Mouse (Mus musculus) hindbrain, embryonic 13.5 days (tissue): ENCODE data around the gene Tekt4. TPM values are rescaled to one million over a fixed set of nuclear protein-coding genes. Genes with fewer than 3 reads are reported as not detected.
A peak's percentile ranks its signal among the peaks of the same experiment; 100 is the strongest.

ENCODE experiments used
- ATAC-seq: fragments of 200-750 bp; cut with Nextera tagmentation; 2 replicates; pipeline ENCODE4 v1.8.0; 2017; ENCODE audit warnings: moderate TSS enrichment; ENCODE audit not compliant: low FRiP score
- H3K27ac ChIP-seq: fragments of 300-500 bp; sonication (generic); 2 replicates; pipeline ENCODE4 v1.5.1; 2015; ENCODE audit warnings: inconsistent platforms, mild to moderate bottlenecking, moderate library complexity
- H3K27me3 ChIP-seq: fragments of 300-500 bp; sonication (generic); 2 replicates; pipeline ENCODE4 v1.6.1; 2015; ENCODE audit warnings: mild to moderate bottlenecking, inconsistent platforms
- H3K36me3 ChIP-seq: fragments of 300-500 bp; sonication (generic); 2 replicates; pipeline ENCODE4 v1.6.1; 2015; ENCODE audit warnings: mild to moderate bottlenecking, inconsistent platforms
- H3K4me1 ChIP-seq: fragments of 300-500 bp; sonication (generic); replicated peaks from 2 replicates; pipeline ENCODE4 v1.6.1; 2015; ENCODE audit warnings: inconsistent platforms
- H3K4me2 ChIP-seq: fragments of 300-500 bp; sonication (generic); 2 replicates; pipeline ENCODE4 v1.6.1; 2015; ENCODE audit warnings: inconsistent platforms, mild to moderate bottlenecking, moderate library complexity
- H3K4me3 ChIP-seq: fragments of 300-500 bp; sonication (generic); 2 replicates; pipeline ENCODE4 v1.5.1; 2015; ENCODE audit warnings: mild to moderate bottlenecking, inconsistent platforms
- H3K9ac ChIP-seq: fragments of 300-500 bp; sonication (generic); 2 replicates; pipeline ENCODE4 v1.6.1; 2015; ENCODE audit warnings: mild to moderate bottlenecking, inconsistent platforms
- H3K9me3 ChIP-seq: fragments of 300-500 bp; sonication (generic); 2 replicates; pipeline ENCODE4 v1.6.1; 2016; ENCODE audit warnings: inconsistent platforms
- WGBS: fragments of 180-500 bp; shearing (Covaris S2); methylation state at CpG from one replicate; pipeline ENCODE4 v1.1.7; 2015; 5-methylcytosine and 5-hydroxymethylcytosine counted together
- polyA plus RNA-seq: library from polyadenylated mRNA; unstranded; fragments of >200 nt; fragmentation: Nextera tagmentation; extraction: Ambion mirVana; gene quantifications from 2 replicates; pipeline ENCODE4 v1.2.1, GENCODE M21; 2015

Gene Tekt4
- polyA plus RNA-seq, 1 experiment from 2014 or later = 2.0 TPM

GRCm38 (mm10) chr17:25464091-25464490, 9.7 kb downstream of the Tekt4 start:
- H3K4me3 ChIP-seq = no peak overlapping the region
- no peak overlapping the region for H3K27ac ChIP-seq
- H3K4me1 ChIP-seq = peaks cover 11% of the 10 kb centered on the region
- no peak overlapping the region for H3K9ac ChIP-seq
- no peaks in the 10 kb centered on the region for H3K36me3 ChIP-seq
- no peak for ATAC-seq
- no peak overlapping the region for H3K4me2 ChIP-seq
- H3K9me3 ChIP-seq = no peaks in the 10 kb centered on the region
- peaks cover 12% of the 10 kb centered on the region for H3K27me3 ChIP-seq
- 72% methylated on average over 4 of the region's 4 CpGs for WGBS

GRCm38 (mm10) chr17:25466257-25466656, 11.8 kb downstream of the Tekt4 start:
- peaks cover 14% of the 10 kb centered on the region for H3K4me1 ChIP-seq
- no peak overlapping the region for H3K4me3 ChIP-seq
- no peak overlapping the region for H3K27ac ChIP-seq
- no peak for ATAC-seq
- H3K9ac ChIP-seq = no peak overlapping the region
- WGBS = 85% methylated on average over 2 of the region's 2 CpGs
- H3K27me3 ChIP-seq = peaks cover 29% of the 10 kb centered on the region
- H3K36me3 ChIP-seq = no peaks in the 10 kb centered on the region
- H3K4me2 ChIP-seq = no peak overlapping the region
- no peaks in the 10 kb centered on the region for H3K9me3 ChIP-seq

GRCm38 (mm10) chr17:25467781-25468180, 13.4 kb downstream of the Tekt4 start:
- Histone ChIP-seq H3K9ac (no peak overlapping the region), H3K4me3 (no peak overlapping the region), H3K36me3 (no peaks in the 10 kb centered on the region), H3K27ac (no peak overlapping the region), H3K27me3 (peaks cover 43% of the 10 kb centered on the region), H3K9me3 (no peaks in the 10 kb centered on the region), H3K4me1 (peaks cover 12% of the 10 kb centered on the region), H3K4me2 (no peak overlapping the region)
- no peak for ATAC-seq
- WGBS = 74% methylated on average over 6 of the region's 6 CpGs

- ATAC-seq = no peak
- Histone ChIP-seq H3K4me2 (no peak overlapping the region), H3K4me3 (no peak overlapping the region), H3K4me1 (peaks cover 11% of the 10 kb centered on the region), H3K27ac (no peak overlapping the region), H3K9ac (no peak overlapping the region), H3K36me3 (no peaks in the 10 kb centered on the region), H3K9me3 (no peaks in the 10 kb centered on the region), H3K27me3 (peaks cover 48% of the 10 kb centered on the region)
- 71% methylated on average over 6 of the region's 6 CpGs for WGBS
These were observed 13.9 kb downstream of the Tekt4 start for GRCm38 (mm10) chr17:25468301-25468700.

- Histone ChIP-seq H3K9ac (no peak overlapping the region), H3K36me3 (no peaks in the 10 kb centered on the region), H3K4me2 (no peak overlapping the region), H3K4me1 (peaks cover 15% of the 10 kb centered on the region), H3K27ac (no peak overlapping the region), H3K27me3 (peaks cover 63% of the 10 kb centered on the region), H3K4me3 (no peak overlapping the region), H3K9me3 (no peaks in the 10 kb centered on the region)
- 38% methylated on average over 8 of the region's 8 CpGs for WGBS
- peak; percentile 65; the same call in 1 of the 2 replicates for ATAC-seq
These were observed 15.4 kb downstream of the Tekt4 start for GRCm38 (mm10) chr17:25469798-25470197.

- no peak overlapping the region; the same call in 1 of the 2 replicates for H3K27ac ChIP-seq
- peak; percentile 8; the same call in 1 of the 2 replicates for ATAC-seq
- WGBS = 25% methylated on average over 8 of the region's 8 CpGs
- H3K4me2 ChIP-seq = 0 out of 2 replicates have a peak overlapping the region, but pooled peaks have one; percentile 21
- H3K27me3 ChIP-seq = peaks cover 73% of the 10 kb centered on the region
- peak overlapping the region; percentile 43; the same call in 1 of the 2 replicates for H3K9ac ChIP-seq
- H3K4me1 ChIP-seq = peaks cover 17% of the 10 kb centered on the region
- H3K36me3 ChIP-seq = no peaks in the 10 kb centered on the region
- H3K9me3 ChIP-seq = no peaks in the 10 kb centered on the region
- no peak overlapping the region for H3K4me3 ChIP-seq
These were observed 17.0 kb downstream of the Tekt4 start for GRCm38 (mm10) chr17:25471418-25471817.

- H3K4me3 ChIP-seq = no peak overlapping the region
- H3K36me3 ChIP-seq = no peaks in the 10 kb centered on the region
- H3K9ac ChIP-seq = peak overlapping the region; percentile 43; the same call in 1 of the 2 replicates
- no peak for ATAC-seq
- 0 out of 2 replicates have a peak overlapping the region, but pooled peaks have one; percentile 21 for H3K4me2 ChIP-seq
- H3K27ac ChIP-seq = no peak overlapping the region
- H3K9me3 ChIP-seq = no peaks in the 10 kb centered on the region
- peaks cover 74% of the 10 kb centered on the region for H3K27me3 ChIP-seq
- 67% methylated on average over 14 of the region's 14 CpGs for WGBS
- peaks cover 17% of the 10 kb centered on the region for H3K4me1 ChIP-seq
These were observed 17.6 kb downstream of the Tekt4 start for GRCm38 (mm10) chr17:25472044-25472443.

GRCm38 (mm10) chr17:25474330-25475077, 20.1 kb downstream of the Tekt4 start:
- peaks cover 76% of the 10 kb centered on the region for H3K27me3 ChIP-seq
- ATAC-seq = peak; percentile 41; the same call in 1 of the 2 replicates

GRCm38 (mm10) chr17:25475946-25476744, 21.7 kb downstream of the Tekt4 start:
- peaks cover 72% of the 10 kb centered on the region for H3K27me3 ChIP-seq
- H3K27ac ChIP-seq = no peak overlapping the region
- H3K4me1 ChIP-seq = peaks cover 14% of the 10 kb centered on the region
- 36% methylated on average over 19 of the region's 19 CpGs for WGBS
- no peaks in the 10 kb centered on the region for H3K9me3 ChIP-seq
- H3K4me2 ChIP-seq = no peak overlapping the region
- ATAC-seq = no peak
- no peak overlapping the region for H3K4me3 ChIP-seq
- H3K36me3 ChIP-seq = no peaks in the 10 kb centered on the region
- no peak overlapping the region for H3K9ac ChIP-seq

More at GRCm38 (mm10) chr17:25474330-25475077, 20.1 kb downstream of the Tekt4 start:
- H3K4me3 ChIP-seq = peak overlapping the region; percentile 36
- peaks cover 17% of the 10 kb centered on the region for H3K4me1 ChIP-seq
- no peaks in the 10 kb centered on the region for H3K9me3 ChIP-seq
- no peaks in the 10 kb centered on the region for H3K36me3 ChIP-seq
- peak overlapping the region; percentile 66 for H3K9ac ChIP-seq
- WGBS = 2% methylated on average over 38 of the region's 38 CpGs
- H3K4me2 ChIP-seq = peak overlapping the region; percentile 65
- no peak overlapping the region for H3K27ac ChIP-seq

GRCm38 (mm10) chr17:25480152-25480551, 25.7 kb downstream of the Tekt4 start:
- no peak overlapping the region for H3K4me3 ChIP-seq
- no peak overlapping the region for H3K27ac ChIP-seq
- no peak for ATAC-seq
- no peaks in the 10 kb centered on the region for H3K9me3 ChIP-seq
- no peaks in the 10 kb centered on the region; the same call in 1 of the 2 replicates for H3K4me1 ChIP-seq
- no peaks in the 10 kb centered on the region for H3K36me3 ChIP-seq
- WGBS = 42% methylated on average over 8 of the region's 8 CpGs
- peaks cover 52% of the 10 kb centered on the region for H3K27me3 ChIP-seq
- no peak overlapping the region for H3K4me2 ChIP-seq
- H3K9ac ChIP-seq = 0 out of 2 replicates have a peak overlapping the region, but pooled peaks have one; percentile 24

- H3K9me3 ChIP-seq = no peaks in the 10 kb centered on the region
- 71% methylated on average over 4 of the region's 4 CpGs for WGBS
These were observed 26.4 kb downstream of the Tekt4 start for GRCm38 (mm10) chr17:25480820-25481219.

GRCm38 (mm10) chr17:25482092-25482491, 27.7 kb downstream of the Tekt4 start:
- H3K4me1 ChIP-seq = no peaks in the 10 kb centered on the region
- no peak for ATAC-seq
- no peaks in the 10 kb centered on the region for H3K9me3 ChIP-seq
- H3K27me3 ChIP-seq = peaks cover 49% of the 10 kb centered on the region
- no peak overlapping the region for H3K4me3 ChIP-seq
- WGBS = 87% methylated on average over 6 of the region's 6 CpGs
- no peak overlapping the region for H3K4me2 ChIP-seq
- no peaks in the 10 kb centered on the region for H3K36me3 ChIP-seq
- H3K9ac ChIP-seq = no peak overlapping the region
- H3K27ac ChIP-seq = no peak overlapping the region

More at GRCm38 (mm10) chr17:25480820-25481219, 26.4 kb downstream of the Tekt4 start:
- Histone ChIP-seq H3K4me3 (no peak overlapping the region), H3K9ac (no peak overlapping the region; the same call in 1 of the 2 replicates), H3K27ac (no peak overlapping the region), H3K4me2 (no peak overlapping the region), H3K36me3 (no peaks in the 10 kb centered on the region), H3K27me3 (peaks cover 47% of the 10 kb centered on the region), H3K4me1 (no peaks in the 10 kb centered on the region; the same call in 1 of the 2 replicates)
- no peak for ATAC-seq
